Comparison of ENCODE assay signal across 23 mouse cellular contexts in genomic region chr8:61611077-61611476, GRCm38 (mm10).
A peak's percentile ranks its signal among the peaks of the same experiment; 100 is the strongest.
DNase-seq lines count a peak whose midpoint lies in the region; ATAC-seq and TF ChIP-seq lines count a peak whose summit lies in the region.
"Had no signal": no experiment of that assay in that cellular context is flagged by ENCODE, and none has a peak within 500 bp of the region (broad histone marks: within the 10 kb centered on the region; RNA-seq: fewer than 3 reads in every experiment).

No protein-coding gene starts in this region.

- 58% methylated on average over 7 of the region's 7 CpGs for WGBS in heart, embryonic 12.5 days
- WGBS in kidney, adult 2 months: 62% methylated on average over 7 of the region's 7 CpGs
- WGBS in lung, postnatal 0 days: 67% methylated on average over 7 of the region's 7 CpGs
- 87% methylated on average over 7 of the region's 7 CpGs for WGBS in small intestine, adult 2 months

- H3K4me2 ChIP-seq in heart, embryonic 12.5 days: no peak overlapping the region
- H3K4me2 ChIP-seq in lung, postnatal 0 days (replicated peaks; ENCODE audit: low read depth, low read length): no peak overlapping the region
- H3K4me2 ChIP-seq: embryonic facial prominence, embryonic 15.5 days; forebrain, embryonic 15.5 days; hindbrain, embryonic 12.5 days; liver, embryonic 15.5 days; midbrain, embryonic 13.5 days had no signal

- no peak for DNase-seq in heart, postnatal 14 days
- peak; percentile 30 for DNase-seq in kidney, adult 2 months
- DNase-seq in kidney, adult 11 months: no peak
- no peak for DNase-seq in lung, postnatal 0 days (ENCODE audit: low spot score)
- no peak for DNase-seq in lung, postnatal 10 days
- DNase-seq in gastrocnemius, postnatal 4 days (ENCODE audit: low spot score in 2 of 2): no peak
- DNase-seq: cerebellum, adult 11-12 months; cerebellum, postnatal 10 days; gastrocnemius, postnatal 10 days; kidney, postnatal 4 days; layer of hippocampus, adult 9-11 months; thymus, adult 2 months had no signal

- no peak for TF ChIP-seq CTCF in kidney, adult 2 months (conservative IDR thresholded peaks at IDR 0.05; ENCODE audit: insufficient read depth, insufficient read length, low read depth, low read length)
- no peak for TF ChIP-seq CTCF in lung, postnatal 0 days (IDR thresholded peaks at IDR 0.05)
- no peak for TF ChIP-seq CTCF in small intestine, adult 2 months (IDR thresholded peaks at IDR 0.05; ENCODE audit: extremely low read depth, insufficient read length, insufficient replicate concordance, low read depth, low read length)

- 0 out of 2 replicates have a peak overlapping the region, but pooled peaks have one; percentile 11 for H3K27ac ChIP-seq in heart, embryonic 12.5 days (ENCODE audit: poor library complexity, severe bottlenecking)
- peak overlapping the region; percentile 37; the same call in 1 of the 2 replicates for H3K27ac ChIP-seq in kidney, adult 2 months (ENCODE audit: insufficient read depth, low read depth, low read length)
- H3K27ac ChIP-seq in lung, postnatal 0 days (ENCODE audit: low read length): peak overlapping the region; percentile 15; the same call in 1 of the 2 replicates
- peak overlapping the region; percentile 76 for H3K27ac ChIP-seq in small intestine, adult 2 months (ENCODE audit: insufficient read depth, low read depth, low read length)
- H3K27ac ChIP-seq: forebrain, embryonic 15.5 days; hindbrain, embryonic 12.5 days; liver, embryonic 15.5 days; midbrain, embryonic 13.5 days; stomach, postnatal 0 days had no signal

- no peak for ATAC-seq in heart, embryonic 12.5 days (ENCODE audit: insufficient number of reproducible peaks, low FRiP score)
- no peak for ATAC-seq in lung, postnatal 0 days
- ATAC-seq: CD4-positive, CD25-positive, alpha-beta regulatory T cell, adult 4 months; forebrain, embryonic 15.5 days; midbrain, embryonic 13.5 days; Patski had no signal

- H3K4me3 ChIP-seq in heart, embryonic 12.5 days: no peak overlapping the region
- H3K4me3 ChIP-seq in kidney, adult 2 months (ENCODE audit: insufficient read depth, low read depth, low read length): no peak overlapping the region
- H3K4me3 ChIP-seq in lung, postnatal 0 days (ENCODE audit: low read depth, low read length): no peak overlapping the region
- H3K4me3 ChIP-seq in small intestine, adult 2 months (ENCODE audit: low read depth, low read length): no peak overlapping the region
- H3K4me3 ChIP-seq: embryonic facial prominence, embryonic 15.5 days; forebrain, embryonic 15.5 days; hindbrain, embryonic 12.5 days; liver, embryonic 15.5 days; megakaryocyte, embryonic 14.5 days; midbrain, embryonic 13.5 days had no signal

- no peak overlapping the region for H3K9ac ChIP-seq in heart, embryonic 12.5 days
- no peak overlapping the region for H3K9ac ChIP-seq in lung, postnatal 0 days (replicated peaks; ENCODE audit: low read depth)
- H3K9ac ChIP-seq: embryonic facial prominence, embryonic 15.5 days; forebrain, embryonic 15.5 days; hindbrain, embryonic 12.5 days; liver, embryonic 15.5 days; midbrain, embryonic 13.5 days had no signal

- H3K9me3 ChIP-seq in heart, embryonic 12.5 days (replicated peaks): no peaks in the 10 kb centered on the region
- no peaks in the 10 kb centered on the region for H3K9me3 ChIP-seq in lung, postnatal 0 days (ENCODE audit: low read length)
- H3K9me3 ChIP-seq: embryonic facial prominence, embryonic 15.5 days; forebrain, embryonic 15.5 days; hindbrain, embryonic 12.5 days; liver, embryonic 15.5 days; megakaryocyte, embryonic 14.5 days; midbrain, embryonic 13.5 days had no signal

- H3K27me3 ChIP-seq in heart, embryonic 12.5 days (replicated peaks): no peaks in the 10 kb centered on the region
- no peaks in the 10 kb centered on the region for H3K27me3 ChIP-seq in kidney, adult 2 months (replicated peaks; ENCODE audit: control insufficient read depth, insufficient read depth, low read length)
- H3K27me3 ChIP-seq in lung, postnatal 0 days (replicated peaks; ENCODE audit: insufficient read depth, low read length): no peaks in the 10 kb centered on the region
- H3K27me3 ChIP-seq in small intestine, adult 2 months (ENCODE audit: control insufficient read depth, insufficient read depth, low read length): no peaks in the 10 kb centered on the region
- H3K27me3 ChIP-seq: embryonic facial prominence, embryonic 15.5 days; forebrain, embryonic 15.5 days; hindbrain, embryonic 12.5 days; liver, embryonic 15.5 days; megakaryocyte, embryonic 14.5 days; midbrain, embryonic 13.5 days; Patski had no signal

- intact Hi-C loops in heart, postnatal 14 days (cut with DNase I): loop anchor here (5.0 kb wide), 1 partner anchor 141 kb away; no protein-coding TSS in a partner anchor

- H3K36me3 ChIP-seq in heart, embryonic 12.5 days: no peaks in the 10 kb centered on the region; the same call in 1 of the 2 replicates
- H3K36me3 ChIP-seq in kidney, adult 2 months (ENCODE audit: control insufficient read depth, insufficient read depth, low read length): no peaks in the 10 kb centered on the region
- no peaks in the 10 kb centered on the region for H3K36me3 ChIP-seq in lung, postnatal 0 days (ENCODE audit: insufficient read depth, low read length)
- no peaks in the 10 kb centered on the region for H3K36me3 ChIP-seq in small intestine, adult 2 months (ENCODE audit: control insufficient read depth, insufficient read depth, low read length)
- H3K36me3 ChIP-seq: embryonic facial prominence, embryonic 15.5 days; forebrain, embryonic 15.5 days; hindbrain, embryonic 12.5 days; liver, embryonic 15.5 days; midbrain, embryonic 13.5 days had no signal

- no peak for TF ChIP-seq EP300 in lung, postnatal 0 days (IDR thresholded peaks at IDR 0.05)

- no peak for TF ChIP-seq POLR2A in kidney, adult 2 months (IDR thresholded peaks at IDR 0.05; ENCODE audit: low read depth, low read length)
- TF ChIP-seq POLR2A in small intestine, adult 2 months (IDR thresholded peaks at IDR 0.05; ENCODE audit: low read depth, low read length): no peak

- H3K4me1 ChIP-seq in heart, embryonic 12.5 days (replicated peaks): peaks cover 36% of the 10 kb centered on the region
- peaks cover 11% of the 10 kb centered on the region; the same call in 1 of the 2 replicates for H3K4me1 ChIP-seq in kidney, adult 2 months (ENCODE audit: control insufficient read depth, insufficient read depth, low read length)
- H3K4me1 ChIP-seq in lung, postnatal 0 days (ENCODE audit: insufficient read depth, low read depth, low read length): no peaks in the 10 kb centered on the region; the same call in 1 of the 2 replicates
- H3K4me1 ChIP-seq in small intestine, adult 2 months (ENCODE audit: control insufficient read depth, insufficient read depth, insufficient read length, low read length): peaks cover 6% of the 10 kb centered on the region; the same call in 1 of the 2 replicates
- H3K4me1 ChIP-seq: hindbrain, embryonic 12.5 days; liver, embryonic 15.5 days had no signal

Comparison
In these comparisons a context has a peak if more than half of its experiments do, and no peak if none do; other contexts are left out.
1. H3K27ac ChIP-seq: peak in every context shown above with its lines; median percentile 76 in small intestine, adult 2 months; 37 in kidney, adult 2 months; 15 in lung, postnatal 0 days; 11 in heart, embryonic 12.5 days.